Mouse (Mus musculus) midbrain, embryonic 16.5 days (tissue): ENCODE data around the gene Mtus2. TPM values are rescaled to one million over a fixed set of nuclear protein-coding genes. Genes with fewer than 3 reads are reported as not detected.

Experiments used
- ATAC-seq: fragments of 200-750 bp; cut with Nextera tagmentation; 2 replicates; pipeline ENCODE4 v1.8.0; 2017; ENCODE audit warnings: moderate TSS enrichment
- H3K27ac ChIP-seq: fragments of 300-500 bp; sonication (generic); 2 replicates; pipeline ENCODE4 v1.5.1; 2014; ENCODE audit warnings: mild to moderate bottlenecking, low read length, mixed read lengths
- H3K27me3 ChIP-seq: fragments of 300-500 bp; sonication (generic); 2 replicates; pipeline ENCODE4 v1.6.1; 2014; ENCODE audit warnings: low read depth, low read length, mixed read lengths; ENCODE audit not compliant: control insufficient read depth, insufficient read depth
- H3K36me3 ChIP-seq: fragments of 300-500 bp; sonication (generic); 2 replicates; pipeline ENCODE4 v1.6.1; 2014; ENCODE audit warnings: mild to moderate bottlenecking, low read length, moderate library complexity, mixed read lengths; ENCODE audit not compliant: control insufficient read depth, insufficient read depth
- H3K4me1 ChIP-seq: fragments of 300-500 bp; sonication (generic); 2 replicates; pipeline ENCODE4 v1.6.1; 2014; ENCODE audit warnings: mild to moderate bottlenecking, low read length, mixed read lengths; ENCODE audit not compliant: control insufficient read depth, insufficient read depth
- H3K4me2 ChIP-seq: fragments of 300-500 bp; sonication (generic); 2 replicates; pipeline ENCODE4 v1.6.1; 2014; ENCODE audit warnings: mild to moderate bottlenecking, low read length, mixed read lengths
- H3K4me3 ChIP-seq: fragments of 300-500 bp; sonication (generic); 2 replicates; pipeline ENCODE4 v1.5.1; 2014; ENCODE audit warnings: low read depth, mild to moderate bottlenecking, low read length, moderate library complexity, mixed read lengths
- H3K9ac ChIP-seq: fragments of 300-500 bp; sonication (generic); 2 replicates; pipeline ENCODE4 v1.6.1; 2014; ENCODE audit warnings: low read depth, low read length, mixed read lengths
- H3K9me3 ChIP-seq: fragments of 300-500 bp; sonication (generic); replicated peaks from 2 replicates; pipeline ENCODE4 v1.6.1; 2014; ENCODE audit warnings: mild to moderate bottlenecking, low read length, mixed read lengths; ENCODE audit not compliant: control insufficient read depth, poor library complexity, severe bottlenecking
- WGBS: fragments of 180-500 bp; shearing (Covaris S2); extraction: QIAGEN DNeasy Blood & Tissue Kit; methylation state at CpG from one replicate; pipeline ENCODE4 v1.1.7; 2014; 5-methylcytosine and 5-hydroxymethylcytosine counted together
- polyA plus RNA-seq: library from polyadenylated mRNA; unstranded; fragments of >200 nt; fragmentation: Nextera tagmentation; extraction: Ambion mirVana; gene quantifications from 2 replicates; pipeline ENCODE4 v1.2.1, GENCODE M21; 2015

Mtus2 gene
- polyA plus RNA-seq = 42.1 and 47.7 TPM in 2 replicates

GRCm38 (mm10) chr5:147956821-147957564 lies at the start of gene Mtus2:
Gene Mtus2, plus strand, starts transcription at chr5:147957320.
- Histone ChIP-seq H3K4me3 (peak within 1 kb of the TSS; percentile 80), H3K4me1 (peaks cover 14% of the 10 kb centered on the region), H3K36me3 (no peaks in the 10 kb centered on the region), H3K4me2 (peak within 1 kb of the TSS; percentile 82), H3K27me3 (peaks cover 4% of the 10 kb centered on the region), H3K9ac (peak within 1 kb of the TSS; percentile 88), H3K9me3 (no peaks in the 10 kb centered on the region), H3K27ac (peak within 1 kb of the TSS; percentile 88)
- WGBS = under 1% methylated on average over 46 of the region's 55 CpGs
- ATAC-seq = peak; percentile 89

- Histone ChIP-seq H3K36me3 (no peaks in the 10 kb centered on the region), H3K9ac (no peak overlapping the region), H3K27me3 (no peaks in the 10 kb centered on the region), H3K27ac (no peak overlapping the region), H3K4me2 (no peak overlapping the region), H3K4me3 (no peak overlapping the region), H3K4me1 (no peaks in the 10 kb centered on the region), H3K9me3 (no peaks in the 10 kb centered on the region)
- ATAC-seq = no peak
- 94% methylated on average over 8 of the region's 8 CpGs for WGBS
Measured at GRCm38 (mm10) chr5:147907851-147908250, 49.3 kb upstream of the Mtus2 start.

GRCm38 (mm10) chr5:147910807-147911509 lies 46.2 kb upstream of the Mtus2 start:
- H3K9ac ChIP-seq = no peak overlapping the region
- no peak for ATAC-seq
- H3K9me3 ChIP-seq = no peaks in the 10 kb centered on the region
- no peak overlapping the region for H3K27ac ChIP-seq
- H3K4me3 ChIP-seq = no peak overlapping the region
- no peaks in the 10 kb centered on the region for H3K4me1 ChIP-seq
- H3K27me3 ChIP-seq = no peaks in the 10 kb centered on the region
- 87% methylated on average over 12 of the region's 12 CpGs for WGBS
- no peak overlapping the region for H3K4me2 ChIP-seq
- H3K36me3 ChIP-seq = no peaks in the 10 kb centered on the region

GRCm38 (mm10) chr5:147911744-147912143 lies 45.4 kb upstream of the Mtus2 start:
- no peak overlapping the region for H3K9ac ChIP-seq
- H3K9me3 ChIP-seq = no peaks in the 10 kb centered on the region
- no peak overlapping the region for H3K27ac ChIP-seq
- 87% methylated on average over 5 of the region's 5 CpGs for WGBS
- H3K4me2 ChIP-seq = no peak overlapping the region
- no peaks in the 10 kb centered on the region for H3K4me1 ChIP-seq
- no peak overlapping the region for H3K4me3 ChIP-seq
- ATAC-seq = no peak
- no peaks in the 10 kb centered on the region for H3K36me3 ChIP-seq
- H3K27me3 ChIP-seq = no peaks in the 10 kb centered on the region

DNA sequence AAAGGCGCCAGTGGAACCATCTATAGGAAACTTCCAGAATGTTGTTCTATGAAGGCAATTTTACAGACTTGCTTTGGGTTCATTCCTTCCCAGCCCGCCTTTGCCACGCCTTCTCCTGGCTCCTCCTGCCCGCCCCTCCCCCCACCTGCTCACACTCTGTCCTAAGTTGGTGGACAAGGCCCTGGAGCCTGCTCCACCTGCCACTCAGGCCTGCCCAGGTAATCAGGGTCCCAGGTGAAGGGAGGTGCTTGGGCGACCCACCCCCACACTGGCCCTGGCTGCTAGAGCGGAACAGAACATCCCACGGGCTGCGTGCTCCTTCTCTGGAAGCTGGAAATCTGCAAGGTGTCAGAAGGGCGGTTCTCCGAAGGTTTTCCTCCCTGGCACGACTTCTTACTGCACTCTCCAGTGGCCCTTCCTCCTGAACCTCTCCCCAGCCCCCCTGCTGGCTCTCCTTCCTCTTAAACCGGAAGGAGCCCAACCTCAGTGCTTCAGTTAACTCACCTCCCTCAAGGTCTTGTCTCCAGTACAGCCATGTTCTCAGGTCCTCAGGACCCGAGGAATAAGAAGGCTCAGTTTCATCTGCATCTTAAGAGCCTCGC lies 43.8 kb upstream of the Mtus2 start:
- Histone ChIP-seq H3K4me1 (no peaks in the 10 kb centered on the region), H3K9me3 (no peaks in the 10 kb centered on the region), H3K4me3 (no peak overlapping the region), H3K27me3 (no peaks in the 10 kb centered on the region), H3K27ac (no peak overlapping the region), H3K36me3 (no peaks in the 10 kb centered on the region), H3K9ac (no peak overlapping the region), H3K4me2 (no peak overlapping the region)
- 38% methylated on average over 14 of the region's 14 CpGs for WGBS
- ATAC-seq = no peak

- H3K27ac ChIP-seq = 0 out of 2 replicates have a peak overlapping the region, but pooled peaks have one; percentile 17
- 55% methylated on average over 6 of the region's 6 CpGs for WGBS
- no peak overlapping the region for H3K4me2 ChIP-seq
- no peaks in the 10 kb centered on the region for H3K9me3 ChIP-seq
- no peaks in the 10 kb centered on the region for H3K27me3 ChIP-seq
- H3K9ac ChIP-seq = no peak overlapping the region
- H3K36me3 ChIP-seq = no peaks in the 10 kb centered on the region
- no peak for ATAC-seq
- no peaks in the 10 kb centered on the region for H3K4me1 ChIP-seq
- H3K4me3 ChIP-seq = no peak overlapping the region
Measured at GRCm38 (mm10) chr5:147915038-147915566, 42.0 kb upstream of the Mtus2 start.

- Histone ChIP-seq H3K4me2 (no peak overlapping the region), H3K9ac (no peak overlapping the region), H3K4me3 (no peak overlapping the region), H3K9me3 (no peaks in the 10 kb centered on the region), H3K4me1 (no peaks in the 10 kb centered on the region), H3K27me3 (no peaks in the 10 kb centered on the region), H3K27ac (no peak overlapping the region), H3K36me3 (no peaks in the 10 kb centered on the region)
- no peak for ATAC-seq
- 88% methylated on average over 9 of the region's 9 CpGs for WGBS
Measured at GRCm38 (mm10) chr5:147916171-147916570, 40.9 kb upstream of the Mtus2 start.

DNA sequence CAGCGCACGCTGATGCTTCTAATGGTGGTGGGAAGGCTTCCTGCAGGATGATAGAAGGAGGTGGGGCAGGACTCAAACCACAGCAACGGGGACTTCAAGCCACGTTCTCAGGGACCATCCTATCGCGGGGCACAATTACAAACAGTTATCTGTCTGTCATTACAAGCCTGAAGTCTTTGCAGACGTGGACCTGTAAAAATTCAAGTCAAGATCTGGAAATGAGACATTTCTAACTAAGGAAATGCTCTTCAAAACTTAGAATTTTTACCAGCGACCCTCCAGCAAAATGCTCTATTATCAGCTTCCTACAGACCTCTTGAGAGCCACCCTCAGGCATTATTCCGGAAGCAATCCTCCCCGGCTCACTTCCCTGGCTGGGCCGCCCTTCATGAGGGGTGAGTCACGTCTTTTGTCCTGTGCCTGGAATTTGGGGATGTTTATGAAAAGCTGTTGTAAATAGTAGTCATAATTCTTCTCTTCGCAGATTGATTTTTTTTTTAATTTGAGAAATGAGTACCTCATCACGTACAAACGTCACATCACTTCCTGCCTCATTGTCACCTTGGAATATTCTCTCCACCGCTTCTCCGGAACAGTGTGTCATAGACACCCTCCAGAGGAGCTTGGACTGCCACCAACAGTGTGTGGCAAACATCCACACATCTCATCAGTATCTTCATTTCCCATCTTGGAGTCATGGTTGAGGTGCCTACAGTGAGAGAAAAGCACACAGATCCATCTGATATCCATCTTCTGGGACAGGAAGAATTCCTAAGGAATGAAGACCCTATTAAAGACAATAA lies 38.9 kb upstream of the Mtus2 start:
- ATAC-seq = no peak
- Histone ChIP-seq H3K27ac (no peak overlapping the region), H3K9ac (no peak overlapping the region), H3K27me3 (no peaks in the 10 kb centered on the region), H3K4me2 (no peak overlapping the region), H3K9me3 (no peaks in the 10 kb centered on the region), H3K4me3 (no peak overlapping the region), H3K4me1 (no peaks in the 10 kb centered on the region), H3K36me3 (no peaks in the 10 kb centered on the region)
- 76% methylated on average over 17 of the region's 17 CpGs for WGBS
